Mouse (Mus musculus) large intestine, adult 2 months (tissue): ENCODE data around the gene Nr1d1. TPM values are rescaled to one million over a fixed set of nuclear protein-coding genes. Genes with fewer than 3 reads are reported as not detected.

Experiments
- DNase-seq: peaks from one replicate; pipeline ENCODE4 v3.0.0-alpha.2; 2012; ENCODE audit warnings: low read depth, low spot score
- WGBS: fragments of 180-500 bp; shearing (Covaris S2); methylation state at CpG from one replicate; pipeline ENCODE4 v1.1.7; 2018; 5-methylcytosine and 5-hydroxymethylcytosine counted together
- polyA plus RNA-seq: library from polyadenylated mRNA; depleted of rRNA; stranded (reverse); fragments of >200 nt; gene quantifications from 2 replicates; pipeline ENCODE4 v1.2.3, GENCODE M21; 2012

The Nr1d1 gene
- polyA plus RNA-seq, 1 experiment = 32.0 TPM

DNA sequence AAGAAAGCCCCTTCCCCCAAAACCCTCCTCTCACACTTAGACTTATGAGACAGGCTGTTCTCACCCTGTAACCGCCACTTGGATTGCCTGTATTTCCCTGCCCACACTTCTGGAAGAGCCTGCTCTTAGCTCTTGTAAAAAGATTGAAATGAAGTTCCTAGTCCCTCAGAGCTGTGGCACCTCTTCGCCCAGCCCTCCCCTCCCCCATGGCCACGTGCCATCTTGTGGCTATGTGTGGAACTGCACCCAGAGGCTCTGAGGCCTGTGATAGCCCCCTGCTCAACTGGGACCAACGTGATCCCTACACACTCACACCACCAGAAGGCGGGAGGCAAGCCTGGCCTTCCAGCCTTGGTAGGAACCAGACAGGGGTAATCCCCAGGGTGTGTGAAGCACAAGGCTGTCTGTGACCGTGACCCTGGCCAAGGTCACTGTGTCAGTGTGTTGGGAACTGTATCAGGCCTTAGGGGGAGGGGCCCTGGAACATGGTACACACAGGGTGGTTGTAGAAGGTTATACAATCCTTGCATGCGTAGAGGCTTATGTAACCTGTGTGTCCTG, 20.4 kb downstream of the Nr1d1 start:
- WGBS = 16% methylated on average over 7 of the region's 7 CpGs
- DNase-seq = no peak

DNA sequence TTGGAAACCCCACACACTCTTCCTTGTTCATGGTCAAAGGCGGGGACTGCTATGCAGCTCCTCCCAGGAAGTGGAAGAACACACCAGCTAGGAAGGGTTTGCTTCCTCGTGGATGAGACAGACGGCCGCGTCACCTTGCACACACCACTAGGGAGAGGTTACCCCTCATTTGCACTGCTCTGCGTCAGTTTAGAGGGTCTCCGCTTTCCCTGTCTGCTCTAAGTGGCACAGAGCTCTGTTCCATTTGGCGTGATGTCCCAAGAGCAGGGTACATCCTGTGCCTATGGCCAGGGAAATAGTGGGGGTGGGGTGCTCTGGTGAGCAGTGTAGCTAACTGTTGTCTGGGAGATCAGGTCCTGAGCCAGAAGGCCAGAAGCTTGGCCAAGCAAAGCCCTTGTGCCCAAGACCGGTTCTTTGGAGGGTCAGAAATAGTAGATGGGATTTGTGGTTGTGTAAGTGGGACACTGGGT, 20.9 kb downstream of the Nr1d1 start:
- WGBS = 20% methylated on average over 9 of the region's 9 CpGs

DNA sequence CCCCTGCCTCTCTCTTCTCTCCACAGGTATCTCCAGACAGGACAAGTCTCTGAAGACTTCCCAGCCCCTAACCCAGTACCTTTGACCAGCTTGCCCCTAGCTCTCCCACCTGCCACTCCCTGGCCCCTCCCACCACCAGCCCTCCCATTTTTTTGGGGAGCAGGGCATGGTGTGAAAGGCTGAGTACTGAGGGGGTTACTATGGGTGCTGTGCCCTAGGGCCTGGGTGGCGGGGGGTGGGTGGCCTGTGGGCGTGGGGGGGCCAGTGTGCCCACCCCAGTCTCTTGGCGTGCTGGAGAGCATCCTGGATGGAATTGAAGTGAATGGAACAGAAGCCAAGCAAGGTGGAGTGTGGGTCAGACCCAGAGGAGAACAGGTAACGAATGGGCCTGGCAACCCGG, 21.9 kb downstream of the Nr1d1 start:
- WGBS = 65% methylated on average over 5 of the region's 5 CpGs
- DNase-seq = no peak

More for the DNA sequence above, 20.9 kb downstream of the Nr1d1 start:
- DNase-seq = no peak

DNA sequence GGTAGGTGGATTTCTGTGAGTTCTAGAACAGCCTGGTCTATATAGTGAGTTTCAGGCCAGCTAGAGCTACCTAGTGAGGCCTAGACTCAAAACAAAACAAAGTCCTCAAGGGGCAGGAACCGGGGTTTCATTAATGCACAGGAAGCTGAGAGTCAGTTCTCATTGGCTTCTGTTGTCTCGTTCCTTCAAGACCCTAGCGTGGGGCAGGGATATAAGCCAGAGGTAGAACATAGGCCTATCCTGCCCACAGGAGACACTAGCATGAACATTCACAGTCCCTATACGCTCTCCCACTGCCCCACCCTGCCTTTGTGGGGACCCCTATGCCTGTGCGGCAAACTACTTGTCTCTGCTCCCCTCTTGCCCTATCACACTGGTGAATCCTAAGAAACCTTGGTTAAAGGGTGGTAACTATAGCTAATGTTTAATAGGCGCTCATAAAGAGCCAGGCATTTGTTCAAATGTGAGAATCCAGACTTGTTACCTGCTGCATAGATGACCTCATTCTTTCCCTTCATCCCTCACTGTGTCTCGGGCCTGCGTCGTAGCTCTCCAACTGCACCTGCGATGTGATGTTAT, 22.5 kb downstream of the Nr1d1 start:
- WGBS = 36% methylated on average over 10 of the region's 10 CpGs
- no peak for DNase-seq

GRCm38 (mm10) chr11:98751221-98751782, 23.8 kb downstream of the Nr1d1 start:
- whole genome bisulfite sequencing = 8% methylated on average over 6 of the region's 6 CpGs

GRCm38 (mm10) chr11:98750351-98751201, 24.6 kb downstream of the Nr1d1 start:
- WGBS = 7% methylated on average over 17 of the region's 17 CpGs

More at GRCm38 (mm10) chr11:98751221-98751782, 23.8 kb downstream of the Nr1d1 start:
- DNase-seq = no peak

GRCm38 (mm10) chr11:98749716-98750115, 25.4 kb downstream of the Nr1d1 start:
- 17% methylated on average over 5 of the region's 5 CpGs for WGBS
- DNase-seq = no peak

More at GRCm38 (mm10) chr11:98750351-98751201, 24.6 kb downstream of the Nr1d1 start:
- no peak for DNase-seq

GRCm38 (mm10) chr11:98748506-98749416, 26.4 kb downstream of the Nr1d1 start:
- WGBS = 17% methylated on average over 15 of the region's 15 CpGs
- DNase-seq = no peak

DNA sequence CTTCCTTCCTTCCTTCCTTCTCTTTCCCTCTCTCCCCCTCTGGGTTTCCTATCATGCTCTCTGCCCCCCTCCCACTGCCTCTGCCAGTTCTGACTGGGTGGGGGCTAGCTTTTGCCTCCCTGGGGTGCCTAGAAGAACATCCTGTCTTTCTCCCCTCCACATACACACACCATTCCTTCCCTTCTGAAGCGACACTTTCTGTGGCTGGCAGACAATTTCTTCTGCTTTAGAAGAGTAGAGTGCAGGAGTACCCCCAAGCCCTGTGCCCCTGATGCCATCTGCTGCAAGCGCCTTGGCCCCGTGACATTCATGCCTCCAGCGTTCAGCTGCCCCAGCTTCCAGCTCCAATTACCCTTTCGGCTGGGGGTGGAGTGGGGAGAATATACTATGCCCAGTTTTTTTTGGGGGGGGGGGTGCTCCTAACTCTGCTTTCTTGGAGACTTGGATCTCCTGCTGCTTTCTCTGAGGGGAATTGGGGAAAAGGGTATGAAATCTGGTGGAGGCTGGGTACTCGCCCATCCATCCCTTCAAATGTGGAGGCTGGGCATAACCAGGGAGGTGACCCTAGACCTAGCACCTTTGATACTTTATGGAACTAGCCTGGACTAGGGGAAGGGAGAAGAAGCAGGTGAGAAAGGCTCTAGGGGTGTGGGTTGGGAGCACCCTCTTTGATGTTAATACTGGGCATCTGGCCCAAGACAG, 27.2 kb downstream of the Nr1d1 start:
- DNase-seq = no peak
- 12% methylated on average over 6 of the region's 6 CpGs for WGBS

DNA sequence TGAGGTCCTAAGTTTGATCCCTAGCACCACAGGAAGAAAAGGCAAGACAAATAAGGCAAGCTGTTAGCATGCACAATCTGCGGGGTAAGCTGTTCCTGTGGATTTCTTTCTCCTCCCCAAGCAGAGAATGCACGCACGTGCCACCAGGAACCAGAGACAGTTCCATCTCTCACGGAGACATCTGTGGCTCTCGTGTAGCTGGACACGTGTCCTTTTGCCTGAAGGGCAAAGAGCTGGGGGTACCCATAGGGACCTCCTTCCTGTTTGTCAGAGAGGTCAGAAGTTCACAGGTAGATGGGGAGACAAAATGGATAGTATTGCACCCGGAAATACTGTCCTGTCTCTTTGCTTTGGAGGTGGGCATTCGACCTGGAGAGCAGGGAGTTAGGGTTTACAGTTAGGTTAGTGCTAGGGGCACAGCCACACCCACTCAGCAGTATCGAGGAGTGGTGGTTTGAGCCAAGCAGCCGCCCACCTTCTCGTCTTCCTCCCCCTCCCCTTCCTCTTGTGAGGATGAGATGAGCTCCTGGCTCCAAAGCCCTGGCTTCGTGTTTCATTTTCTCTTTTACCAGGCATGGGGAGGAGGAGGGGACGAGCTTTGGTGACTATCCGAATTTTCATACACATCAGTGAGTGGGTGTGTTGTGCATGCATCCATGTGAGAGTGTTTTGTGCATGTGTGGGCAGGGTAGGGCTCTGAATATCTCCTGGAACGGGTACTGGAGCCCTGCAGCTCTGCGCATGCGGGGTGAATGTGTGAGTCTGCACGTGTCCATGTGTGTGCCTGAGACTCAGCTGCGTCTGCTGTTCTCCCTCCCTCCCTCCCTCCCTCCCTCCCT, 28.1 kb downstream of the Nr1d1 start:
- no peak for DNase-seq
- 3% methylated on average over 19 of the region's 19 CpGs for WGBS

DNA sequence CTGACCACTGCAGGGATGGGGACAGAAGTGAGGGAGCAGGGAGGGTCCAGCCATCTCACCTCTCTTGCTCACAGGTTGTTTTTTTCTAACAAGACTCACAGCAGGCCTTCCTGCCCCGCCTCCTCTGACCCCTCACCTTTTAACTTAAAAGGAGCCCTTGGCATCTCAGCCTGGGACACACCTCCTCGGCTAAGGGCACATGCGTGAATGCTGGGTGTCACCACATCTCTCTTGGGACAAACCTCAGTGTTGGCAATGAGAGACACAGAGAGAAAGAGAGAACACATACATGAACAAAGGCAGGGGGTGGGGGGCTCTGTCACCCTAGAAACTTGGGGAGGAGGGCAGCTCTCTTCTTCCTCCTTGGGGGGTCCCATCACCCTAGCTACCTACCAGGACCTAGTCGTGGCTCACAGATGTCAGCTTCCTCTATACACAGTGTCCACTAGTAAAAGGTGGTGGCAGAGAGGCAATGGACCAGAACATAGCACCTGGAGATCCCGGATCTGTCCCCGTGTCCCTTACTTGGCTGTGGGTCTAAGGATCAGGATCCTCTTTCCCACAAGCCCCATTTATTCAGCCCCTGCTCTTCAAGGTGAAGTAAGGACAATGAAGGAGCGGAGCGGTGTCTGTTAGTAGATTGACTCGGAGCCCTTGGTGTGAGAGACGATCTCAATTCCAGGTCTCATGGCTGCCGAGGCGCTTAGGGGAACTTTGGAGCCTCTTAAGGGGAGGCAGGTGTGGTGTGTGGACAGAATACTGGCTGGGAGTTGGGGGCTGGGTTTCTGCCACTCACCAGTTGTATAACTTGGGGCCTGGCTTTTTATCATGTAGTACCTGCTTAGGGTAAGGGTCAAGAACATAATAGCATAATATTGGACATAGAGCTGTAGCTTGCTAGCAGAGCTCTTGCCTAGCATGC, 28.9 kb downstream of the Nr1d1 start:
- DNase-seq = no peak
- 25% methylated on average over 12 of the region's 12 CpGs for WGBS

DNA sequence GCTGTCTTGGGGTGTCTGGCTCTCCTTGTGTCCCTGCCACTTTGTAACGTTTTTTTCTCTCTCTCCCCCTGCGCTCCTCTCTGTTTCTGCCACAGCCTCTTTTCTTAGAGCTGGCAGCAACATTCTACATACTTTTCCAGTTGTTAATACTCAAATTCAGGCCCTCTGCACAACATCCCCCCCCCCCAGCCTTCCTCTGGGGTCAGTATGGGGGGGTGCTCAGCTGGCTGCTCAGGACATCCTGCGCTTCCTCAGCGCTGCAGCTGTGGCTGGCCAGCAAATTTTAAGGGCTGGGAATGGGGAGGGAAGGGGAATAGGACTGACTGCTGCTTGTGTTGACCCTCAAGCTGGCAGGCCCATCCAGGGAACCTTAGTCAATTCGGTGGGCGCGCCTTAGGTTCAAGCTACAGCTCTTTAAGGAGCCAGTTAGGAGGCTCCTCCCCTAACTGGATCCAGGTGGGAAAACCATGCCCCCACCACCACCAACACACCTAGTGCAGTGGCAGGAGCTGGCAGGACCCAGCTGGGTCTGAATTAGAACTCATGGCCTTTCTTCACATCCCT, 30.6 kb downstream of the Nr1d1 start:
- DNase-seq = no peak
- 37% methylated on average over 7 of the region's 7 CpGs for WGBS

GRCm38 (mm10) chr11:98743655-98744345, 31.3 kb downstream of the Nr1d1 start:
- 13% methylated on average over 9 of the region's 9 CpGs for WGBS

GRCm38 (mm10) chr11:98742397-98743291, 32.5 kb downstream of the Nr1d1 start:
- WGBS = 2% methylated on average over 21 of the region's 21 CpGs
- DNase-seq = no peak

More at GRCm38 (mm10) chr11:98743655-98744345, 31.3 kb downstream of the Nr1d1 start:
- DNase-seq = no peak
